In the genomic region with DNA sequence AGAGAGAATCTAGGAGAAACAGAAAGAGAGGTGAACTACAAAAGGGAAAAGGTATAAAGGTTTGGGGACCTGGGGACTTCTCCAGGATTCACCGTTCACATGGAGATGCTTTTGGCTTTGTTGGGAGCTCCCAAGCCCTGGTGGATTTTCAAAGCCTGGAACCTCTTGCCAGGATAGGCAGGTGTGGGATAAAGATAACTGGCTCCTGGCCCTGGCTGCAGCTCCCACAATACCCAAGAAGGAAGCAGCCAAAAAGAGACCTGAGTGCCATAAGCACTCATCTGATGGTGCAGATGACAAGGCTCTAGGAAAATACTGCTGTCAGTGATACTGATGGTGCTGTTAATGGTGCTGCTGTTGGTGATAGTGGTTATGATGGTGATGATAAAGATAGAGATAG, we compare ENCODE assay signal across 18 mouse cellular contexts. TPM values are rescaled to one million over a fixed set of nuclear protein-coding genes. Genes with fewer than 3 reads are reported as not detected.
"Had no signal": no experiment of that assay in that cellular context is flagged by ENCODE, and none has a peak within 500 bp of the region (broad histone marks: within the 10 kb centered on the region; RNA-seq: fewer than 3 reads in every experiment).

No protein-coding gene starts in this region.

- H3K27ac ChIP-seq: kidney, postnatal 0 days; layer of hippocampus, adult 2 months; limb, embryonic 15.5 days; liver, embryonic 12.5 days; midbrain, embryonic 10.5 days; neural tube, embryonic 15.5 days; stomach, embryonic 15.5 days had no signal

- H3K4me3 ChIP-seq: layer of hippocampus, adult 2 months; limb, embryonic 15.5 days; liver, embryonic 12.5 days; midbrain, embryonic 10.5 days; myocyte; neural tube, embryonic 15.5 days; stomach, embryonic 15.5 days had no signal

- DNase-seq: kidney, adult 9 months; kidney, postnatal 36 days; lung, embryonic 14.5 days; lung, postnatal 10 days; lung, postnatal 4 days; midbrain, embryonic 14.5 days; right cerebral cortex, adult 18-20 months; thymus, adult 2 months; thymus, postnatal 25 days had no signal

- H3K4me1 ChIP-seq: liver, embryonic 12.5 days; stomach, embryonic 15.5 days had no signal

- H3K27me3 ChIP-seq: neural tube, embryonic 15.5 days; stomach, embryonic 15.5 days had no signal

RNA-seq across cellular contexts. Expression of gene Chrna4, which starts 8.8 kb away (rescaled TPM):
- polyA plus RNA-seq: myocyte; spleen, adult 2 months had no signal
